Mouse (Mus musculus) spleen, postnatal 36 days (tissue): ENCODE data around the gene Med15.
"Not testable (repeated sequence)": the region's sequence is repeated elsewhere in the genome, so short reads cannot be mapped to it uniquely, and the experiment has no call there.

Experiments used
- DNase-seq, 2 experiments: peaks; one replicate each; pipeline ENCODE4 v3.0.0; 2022; ENCODE audit warnings: low spot score in 2 of 2, mixed read lengths in 1 of 2

Gene Med15

DNA sequence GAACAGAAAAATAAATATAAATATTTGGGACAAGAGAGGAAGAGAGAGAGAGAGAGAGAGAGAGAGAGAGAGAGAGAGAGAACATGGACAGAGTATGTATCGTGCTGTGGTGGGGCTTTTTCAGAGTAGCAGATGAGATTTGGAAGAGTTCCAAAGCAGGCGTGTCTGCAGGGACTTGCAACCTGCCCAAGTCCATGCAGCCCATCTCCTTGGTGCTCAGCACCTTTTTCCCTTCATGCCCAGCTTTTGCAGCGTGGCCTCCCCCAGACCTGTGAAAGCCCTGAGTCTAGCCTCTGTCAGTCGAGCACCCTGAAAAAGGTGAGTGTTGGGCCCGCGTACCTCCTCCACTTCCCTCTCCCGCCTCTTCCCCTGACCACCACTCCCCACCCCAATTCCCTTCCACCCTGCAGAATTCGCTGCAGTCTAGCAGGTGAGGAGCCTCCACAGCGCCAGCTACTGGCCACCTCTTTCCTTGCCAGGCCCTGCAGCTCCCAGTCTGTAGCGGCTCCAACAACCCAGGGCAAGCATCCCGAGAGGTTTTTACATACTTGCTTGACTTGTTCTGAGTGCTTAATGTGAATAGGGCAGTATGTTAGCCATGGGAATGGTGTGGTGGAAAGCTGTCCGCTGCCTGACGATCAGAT lies 114.6 kb downstream of the Med15 start:
- DNase-seq, result peak; percentile 30 to 39

DNA sequence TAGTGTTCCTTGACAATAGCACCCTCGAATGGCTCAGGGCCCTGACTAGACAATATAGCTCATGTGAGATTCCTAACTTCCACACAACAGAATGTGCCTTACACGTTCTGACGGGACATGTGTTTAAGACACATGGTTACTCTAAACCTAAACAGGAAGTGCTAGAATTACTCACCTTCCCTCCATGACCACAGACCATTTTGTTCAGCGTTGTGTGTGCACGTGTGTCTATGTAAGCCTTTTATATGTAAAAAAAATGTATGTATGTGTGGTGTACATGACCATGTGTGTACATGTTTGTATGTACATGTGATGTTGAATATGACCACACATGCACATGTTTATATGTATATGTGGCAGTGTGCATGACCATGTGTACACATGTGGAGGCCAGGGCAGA lies 116.5 kb downstream of the Med15 start:
- no peak for DNase-seq

DNA sequence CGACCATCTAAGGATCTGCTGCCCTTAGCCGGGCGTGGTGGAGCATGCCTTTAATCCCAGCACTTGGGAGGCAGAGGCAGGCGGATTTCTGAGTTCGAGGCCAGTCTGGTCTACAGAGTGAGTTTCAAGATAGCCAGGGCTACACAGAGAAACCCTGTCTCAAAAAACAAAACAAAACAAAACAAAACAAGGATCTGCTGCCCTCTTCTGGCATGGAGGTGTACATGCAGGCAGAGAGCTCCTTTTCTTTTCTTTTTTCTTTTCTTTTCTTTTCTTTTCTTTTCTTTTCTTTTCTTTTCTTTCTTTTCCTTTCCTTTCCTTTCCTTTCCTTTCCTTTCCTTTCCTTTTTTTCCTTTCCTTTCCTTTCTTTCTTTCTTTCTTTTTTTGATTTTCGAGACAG lies 118.0 kb downstream of the Med15 start:
- DNase-seq, result not testable (repeated sequence)

DNA sequence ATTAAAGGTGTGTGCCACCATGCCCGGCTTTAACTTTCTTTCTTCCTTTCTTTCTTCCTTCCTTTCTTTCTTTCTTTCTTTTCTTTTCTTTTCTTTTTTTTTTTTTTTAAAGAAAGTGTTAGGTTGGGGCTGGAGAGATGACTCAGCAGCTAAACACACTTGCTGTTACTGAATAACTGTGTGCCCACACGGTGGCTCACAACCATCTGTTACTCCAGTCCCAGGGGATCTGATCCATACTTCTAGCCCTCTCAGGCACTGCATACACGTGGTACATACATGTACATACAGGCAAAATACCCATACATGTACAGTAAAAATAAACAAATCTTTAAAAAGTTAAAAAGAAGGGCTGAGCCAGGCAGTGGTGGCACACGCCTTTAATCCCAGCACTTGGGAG lies 121.3 kb downstream of the Med15 start:
- DNase-seq, result no peak

DNA sequence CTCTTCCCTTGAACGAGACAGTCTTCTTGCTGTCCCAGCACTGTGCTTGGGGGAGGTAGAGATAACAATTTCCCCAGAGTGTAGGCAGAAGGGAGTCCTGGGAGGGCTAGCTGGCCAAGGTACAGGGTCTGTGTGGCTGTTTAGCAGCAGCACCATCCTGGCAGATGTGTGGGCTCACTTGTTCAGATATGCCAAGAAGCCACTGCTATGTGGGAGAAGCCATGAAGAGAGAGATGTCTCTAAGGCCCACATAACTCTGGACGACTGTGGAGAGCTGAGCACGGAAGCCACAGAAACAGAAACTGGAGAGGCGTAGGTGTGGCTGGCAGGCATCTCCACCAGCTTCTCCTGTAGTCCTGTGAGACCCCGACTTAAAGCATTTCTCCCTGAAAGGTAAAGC lies 127.0 kb downstream of the Med15 start:
- no peak for DNase-seq

DNA sequence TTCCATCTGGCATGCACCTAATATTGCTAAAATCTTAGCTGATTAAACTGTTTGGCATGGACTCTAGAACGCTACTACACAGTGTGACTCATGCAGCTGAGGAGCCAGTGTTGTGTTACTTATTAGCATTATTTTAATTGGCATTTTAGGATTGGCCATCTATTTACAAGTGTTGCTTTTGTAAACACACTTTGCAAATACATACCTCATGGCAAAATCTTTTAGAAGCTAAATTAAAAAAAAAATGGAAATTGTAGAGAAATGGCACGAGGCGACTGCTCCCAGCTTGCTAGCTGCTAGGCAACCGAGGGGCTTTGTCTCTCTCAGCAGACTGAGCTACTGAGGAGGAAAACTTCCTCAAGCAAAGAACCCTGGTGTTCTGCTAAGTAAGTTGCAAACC lies 127.8 kb downstream of the Med15 start:
- DNase-seq, result no peak
